Mouse (Mus musculus) limb, embryonic 14.5 days (tissue): ENCODE measurements around the gene Lrmda. TPM values are rescaled to one million over a fixed set of nuclear protein-coding genes. Genes with fewer than 3 reads are reported as not detected.

Experiments used
- ATAC-seq: fragments of 200-750 bp; cut with Nextera tagmentation; 2 replicates; pipeline ENCODE4 v1.8.0; 2017; ENCODE audit warnings: low read depth, moderate number of reproducible peaks, moderate TSS enrichment; ENCODE audit not compliant: low FRiP score
- DNase-seq: peaks from one replicate; pipeline ENCODE4 v3.0.0-alpha.2; 2015; ENCODE audit warnings: low spot score
- H3K27ac ChIP-seq: fragments of 300-500 bp; sonication (generic); replicated peaks from 2 replicates; pipeline ENCODE4 v1.5.1; 2014; ENCODE audit warnings: low read depth, mild to moderate bottlenecking, low read length, moderate library complexity, mixed read lengths
- H3K27me3 ChIP-seq: fragments of 300-500 bp; sonication (generic); 2 replicates; pipeline ENCODE4 v1.6.1; 2014; ENCODE audit warnings: low read length, mixed read lengths; ENCODE audit not compliant: control insufficient read depth, insufficient read depth
- H3K36me3 ChIP-seq: fragments of 300-500 bp; sonication (generic); 2 replicates; pipeline ENCODE4 v1.6.1; 2014; ENCODE audit warnings: mild to moderate bottlenecking, low read length, moderate library complexity, mixed read lengths; ENCODE audit not compliant: control insufficient read depth, insufficient read depth
- H3K4me1 ChIP-seq: fragments of 300-500 bp; sonication (generic); 2 replicates; pipeline ENCODE4 v1.6.1; 2014; ENCODE audit warnings: antibody characterized with exemption, low read length, mixed read lengths; ENCODE audit not compliant: control insufficient read depth, insufficient read depth
- H3K4me2 ChIP-seq: fragments of 300-500 bp; sonication (generic); replicated peaks from 2 replicates; pipeline ENCODE4 v1.6.1; 2014; ENCODE audit warnings: low read depth, mild to moderate bottlenecking, low read length, moderate library complexity; ENCODE audit not compliant: severe bottlenecking
- H3K4me3 ChIP-seq: fragments of 300-500 bp; sonication (generic); replicated peaks from 2 replicates; pipeline ENCODE4 v1.5.1; 2014; ENCODE audit warnings: low read length
- H3K9ac ChIP-seq: fragments of 300-500 bp; sonication (generic); 2 replicates; pipeline ENCODE4 v1.6.1; 2014; ENCODE audit warnings: mild to moderate bottlenecking, low read depth, low read length, moderate library complexity; ENCODE audit not compliant: severe bottlenecking
- H3K9me3 ChIP-seq: fragments of 300-500 bp; sonication (generic); 2 replicates; pipeline ENCODE4 v1.6.1; 2016; ENCODE audit warnings: low read length; ENCODE audit not compliant: control insufficient read depth
- POLR2A ChIP-seq: fragments of 200-500 bp; IDR thresholded peaks from 2 replicates; pipeline ENCODE4 v1.8.0; 2012; ENCODE audit warnings: inconsistent platforms, mild to moderate bottlenecking, moderate library complexity, borderline replicate concordance; ENCODE audit not compliant: insufficient read depth, insufficient read length; ENCODE audit errors: extremely low read depth
- WGBS: fragments of 180-500 bp; shearing (Covaris S2); extraction: QIAGEN DNeasy Blood & Tissue Kit; methylation state at CpG from one replicate; pipeline ENCODE4 v1.1.7; 2014; 5-methylcytosine and 5-hydroxymethylcytosine counted together
- polyA plus RNA-seq, 2 experiments: library from polyadenylated mRNA; depleted of rRNA in 1 of 2; stranded (reverse) in 1 of 2; unstranded in 1 of 2; fragments of >200 nt; fragmentation: Nextera tagmentation in 1 of 2; extraction: Ambion mirVana in 1 of 2; gene quantifications; 2 replicates each; pipeline versions ENCODE4 v1.2.1 to v1.2.3; 2012 to 2014

Gene Lrmda
- polyA plus RNA-seq, 2 experiments: 0.08 to 0.72 TPM

DNA sequence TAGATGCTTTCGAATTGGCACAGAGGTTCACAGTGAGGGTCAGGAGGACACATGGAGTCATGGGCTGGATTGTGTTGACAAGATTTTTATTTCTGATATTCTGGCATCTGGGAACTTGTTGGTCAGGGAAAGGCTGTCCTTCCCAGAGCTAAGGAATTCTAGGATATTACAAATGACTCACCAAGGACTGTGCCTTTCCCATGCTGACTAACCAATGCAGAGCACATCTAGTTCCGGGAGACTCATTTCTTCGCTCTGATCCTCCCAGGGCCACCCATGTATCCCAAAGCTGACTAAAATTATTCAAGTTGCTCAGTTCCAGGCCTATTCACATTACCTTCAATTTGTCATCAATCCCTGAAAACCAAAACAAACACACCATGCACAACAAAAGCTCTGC is 602.4 kb downstream of the Lrmda start:
- no peaks in the 10 kb centered on the region for H3K9me3 ChIP-seq
- no peak overlapping the region for H3K4me3 ChIP-seq
- H3K4me1 ChIP-seq: 0 out of 2 replicates have a peak, but pooled peaks cover 4% of the 10 kb centered on the region
- H3K27me3 ChIP-seq: no peaks in the 10 kb centered on the region
- WGBS: 93% methylated on average over 3 of the region's 3 CpGs
- DNase-seq (no peak), ATAC-seq (no peak)
- no peak for TF ChIP-seq POLR2A
- H3K36me3 ChIP-seq: no peaks in the 10 kb centered on the region
- H3K27ac ChIP-seq: no peak overlapping the region
- no peak overlapping the region for H3K9ac ChIP-seq
- no peak overlapping the region for H3K4me2 ChIP-seq

DNA sequence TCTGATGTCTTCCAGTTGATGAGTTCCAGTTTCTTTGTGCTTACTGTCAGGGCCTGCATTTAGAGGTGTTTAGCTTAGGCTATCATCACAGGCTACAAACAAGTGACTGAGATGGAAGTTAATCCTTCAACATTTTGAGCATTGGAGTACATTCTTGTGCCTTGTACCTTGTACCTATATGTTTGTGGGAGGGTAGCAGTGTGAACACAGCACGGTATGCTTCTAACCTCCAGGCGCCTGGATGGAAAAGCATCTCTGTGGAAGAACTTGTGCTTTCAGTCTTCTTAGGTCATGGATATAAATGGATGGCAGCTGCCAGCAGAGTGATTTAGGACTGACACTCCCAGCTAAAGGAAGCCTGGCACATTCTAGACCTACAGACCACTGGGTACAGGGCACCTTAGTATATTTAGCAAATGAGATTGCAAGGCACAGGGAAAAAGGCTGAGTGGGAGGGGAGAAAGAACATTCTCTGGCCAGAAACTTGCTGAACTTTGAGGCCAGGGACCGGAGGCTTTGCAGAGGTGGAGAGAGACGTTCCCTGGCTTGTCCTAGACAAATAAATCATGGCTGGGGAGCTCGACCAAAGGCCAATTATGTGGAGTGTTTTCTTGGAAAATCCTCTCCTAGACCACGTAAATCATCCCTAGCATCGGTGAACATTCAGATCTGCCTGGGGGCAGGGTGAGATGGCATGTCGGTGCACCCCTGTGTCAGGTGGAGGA is 607.8 kb downstream of the Lrmda start:
- H3K9ac ChIP-seq: no peak overlapping the region
- no peaks in the 10 kb centered on the region for H3K36me3 ChIP-seq
- 49% methylated on average over 8 of the region's 8 CpGs for WGBS
- H3K4me2 ChIP-seq: no peak overlapping the region
- DNase-seq (no peak), ATAC-seq (no peak)
- no peak overlapping the region for H3K4me3 ChIP-seq
- 0 out of 2 replicates have a peak, but pooled peaks cover 4% of the 10 kb centered on the region for H3K4me1 ChIP-seq
- no peaks in the 10 kb centered on the region for H3K9me3 ChIP-seq
- no peak overlapping the region for H3K27ac ChIP-seq
- no peaks in the 10 kb centered on the region for H3K27me3 ChIP-seq
- no peak for TF ChIP-seq POLR2A

- 83% methylated on average over 9 of the region's 9 CpGs for WGBS
- H3K27me3 ChIP-seq: no peaks in the 10 kb centered on the region
- H3K4me1 ChIP-seq: 0 out of 2 replicates have a peak, but pooled peaks cover 2% of the 10 kb centered on the region
- H3K9me3 ChIP-seq: no peaks in the 10 kb centered on the region
- no peak overlapping the region for H3K27ac ChIP-seq
- H3K9ac ChIP-seq: no peak overlapping the region
- ATAC-seq (no peak), DNase-seq (no peak)
- H3K36me3 ChIP-seq: no peaks in the 10 kb centered on the region
- H3K4me2 ChIP-seq: no peak overlapping the region
- no peak for TF ChIP-seq POLR2A
- H3K4me3 ChIP-seq: no peak overlapping the region
These were observed 610.9 kb downstream of the Lrmda start for GRCm38 (mm10) chr14:22630361-22630867.

GRCm38 (mm10) chr14:22633612-22634011 is 614.1 kb downstream of the Lrmda start:
- Histone ChIP-seq H3K4me2 (no peak overlapping the region), H3K4me3 (no peak overlapping the region), H3K9ac (no peak overlapping the region), H3K27ac (no peak overlapping the region), H3K36me3 (no peaks in the 10 kb centered on the region), H3K27me3 (no peaks in the 10 kb centered on the region), H3K4me1 (no peaks in the 10 kb centered on the region), H3K9me3 (no peaks in the 10 kb centered on the region)
- TF ChIP-seq POLR2A: no peak
- no peak for ATAC-seq
- no peak for DNase-seq
- WGBS: 82% methylated on average over 1 of the region's 1 CpGs

DNA sequence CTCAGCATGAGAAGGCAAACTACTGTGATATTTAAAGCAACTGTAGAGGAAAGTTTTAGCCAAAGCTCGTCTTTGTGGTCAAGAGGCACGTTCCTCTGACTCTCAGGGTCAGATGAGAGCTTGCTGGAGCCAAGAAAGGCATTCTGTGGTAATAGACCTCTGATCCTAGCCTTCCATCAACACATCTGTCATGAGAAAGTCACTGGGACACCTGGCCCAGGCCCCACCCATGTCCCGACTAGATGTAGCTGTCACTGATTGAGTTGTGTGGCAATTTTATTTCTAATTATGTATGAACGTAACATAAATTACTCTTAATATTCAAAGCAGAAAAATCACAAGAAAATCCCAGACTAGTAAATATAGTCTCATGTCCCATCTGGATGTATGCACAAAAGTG is 624.0 kb downstream of the Lrmda start:
- no peak overlapping the region for H3K4me2 ChIP-seq
- DNase-seq (no peak), ATAC-seq (no peak)
- H3K4me3 ChIP-seq: no peak overlapping the region
- H3K9ac ChIP-seq: no peak overlapping the region
- H3K9me3 ChIP-seq: no peaks in the 10 kb centered on the region
- H3K36me3 ChIP-seq: no peaks in the 10 kb centered on the region
- peaks cover 11% of the 10 kb centered on the region for H3K4me1 ChIP-seq
- H3K27me3 ChIP-seq: no peaks in the 10 kb centered on the region
- no peak overlapping the region for H3K27ac ChIP-seq
- TF ChIP-seq POLR2A: no peak
- WGBS: 69% methylated on average over 4 of the region's 4 CpGs
